In genomic region chr9:57260940-57261339, GRCm38 (mm10) we compare ENCODE assay signal across 8 mouse cellular contexts. TPM values are rescaled to one million over a fixed set of nuclear protein-coding genes. Genes with fewer than 3 reads are reported as not detected.
A peak's percentile ranks its signal among the peaks of the same experiment; 100 is the strongest.
DNase-seq lines count a peak whose midpoint lies in the region; ATAC-seq and TF ChIP-seq lines count a peak whose summit lies in the region.

No protein-coding gene starts in this region.

- peaks cover 31% of the 10 kb centered on the region for H3K36me3 ChIP-seq in hindbrain, embryonic 10.5 days

- H3K27me3 ChIP-seq in hindbrain, embryonic 10.5 days (ENCODE audit: insufficient read depth, poor library complexity, severe bottlenecking) = peaks cover 49% of the 10 kb centered on the region

- peak overlapping the region; percentile 89 for H3K4me3 ChIP-seq in layer of hippocampus, adult 2 months
- peak overlapping the region; percentile 70 for H3K4me3 ChIP-seq in hindbrain, embryonic 10.5 days

- peaks cover 53% of the 10 kb centered on the region for H3K4me1 ChIP-seq in hindbrain, embryonic 10.5 days (replicated peaks)

- DNase-seq in layer of hippocampus, adult 2 months (ENCODE audit: low spot score in 2 of 2) = no peak
- no peak for DNase-seq in layer of hippocampus, adult 9-10 months (ENCODE audit: low spot score)
- peak; percentile 39 for DNase-seq in ZHBTc4 (ENCODE audit: low read depth, low spot score)
- DNase-seq in hindbrain, embryonic 10.5 days (ENCODE audit: low spot score) = no peak
- no peak for DNase-seq in frontal cortex, postnatal 25 days (ENCODE audit: low spot score in 2 of 2)
- DNase-seq in cerebellum, adult 9-10 months = no peak

- WGBS in hindbrain, embryonic 10.5 days = 19% methylated on average over 12 of the region's 12 CpGs

- TF ChIP-seq CTCF in layer of hippocampus, adult 2 months (conservative IDR thresholded peaks at IDR 0.05) = no peak

- peak overlapping the region; percentile 87 for H3K27ac ChIP-seq in layer of hippocampus, adult 2 months
- no peak overlapping the region for H3K27ac ChIP-seq in hindbrain, embryonic 10.5 days

- ATAC-seq in megakaryocyte-erythroid progenitor cell, adult 5-6 weeks (replicated peaks; ENCODE audit: low FRiP score, low TSS enrichment, poor library complexity, severe bottlenecking) = peak; percentile 34; the same call in 1 of the 2 replicates
- no peak for ATAC-seq in megakaryocyte progenitor cell, adult 5-6 weeks (replicated peaks; ENCODE audit: poor library complexity)

- no peaks in the 10 kb centered on the region for H3K9me3 ChIP-seq in hindbrain, embryonic 10.5 days

RNA-seq across cellular contexts. Expression of gene 1700017B05Rik, which starts 1.5 kb away (rescaled TPM):
- total RNA-seq in layer of hippocampus, adult 2 months (2021) = 10 to 100 TPM; 29.4 to 32.4 TPM
- 9.5 and 10.9 TPM in 2 replicates for polyA plus RNA-seq in hindbrain, embryonic 10.5 days (2016; fragmentation: Nextera tagmentation; extraction: Ambion mirVana)
- total RNA-seq in megakaryocyte-erythroid progenitor cell, adult 5-6 weeks (2014; fragmentation: Nextera tagmentation) = 81.6 and 83.6 TPM in 2 replicates
- 13.8 and 33.3 TPM in 2 replicates for total RNA-seq in megakaryocyte-erythroid progenitor cell, adult 5-6 weeks (2017)
- 33.8 and 42.4 TPM in 2 replicates for total RNA-seq in megakaryocyte progenitor cell, adult 5-6 weeks (2015)
- total RNA-seq in megakaryocyte progenitor cell, adult 5-6 weeks (2017) = 17.8 and 25.6 TPM in 2 replicates

RNA-seq across cellular contexts. Expression of gene Trcg1, which starts 24.6 kb away (rescaled TPM):
- not detected for total RNA-seq in layer of hippocampus, adult 2 months (2021)
- polyA plus RNA-seq in hindbrain, embryonic 10.5 days (2016; fragmentation: Nextera tagmentation; extraction: Ambion mirVana) = not detected in 2 replicates
- total RNA-seq in megakaryocyte-erythroid progenitor cell, adult 5-6 weeks (2014; fragmentation: Nextera tagmentation) = not detected in 2 replicates
- total RNA-seq in megakaryocyte-erythroid progenitor cell, adult 5-6 weeks (2017) = not detected in 2 replicates
- not detected in 2 replicates for total RNA-seq in megakaryocyte progenitor cell, adult 5-6 weeks (2015)
- not detected in 2 replicates for total RNA-seq in megakaryocyte progenitor cell, adult 5-6 weeks (2017)
